Mouse (Mus musculus) liver, embryonic 14.5 days (tissue): ENCODE results near the gene Selenos. TPM values are rescaled to one million over a fixed set of nuclear protein-coding genes. Genes with fewer than 3 reads are reported as not detected.

ENCODE experiments used
- ATAC-seq: fragments of 200-750 bp; cut with Nextera tagmentation; 2 replicates; pipeline ENCODE4 v1.8.0; 2017; ENCODE audit warnings: moderate number of reproducible peaks, mild to moderate bottlenecking, moderate library complexity; ENCODE audit not compliant: insufficient read depth
- DNase-seq, 3 experiments: peaks; one replicate each; pipeline ENCODE4 v3.0.0-alpha.2; 2012 to 2013; ENCODE audit warnings: low read depth in 3 of 3, low spot score in 3 of 3
- H3K27ac ChIP-seq: fragments of 300-500 bp; sonication (generic); 2 replicates; pipeline ENCODE4 v1.5.1; 2014; ENCODE audit warnings: moderate library complexity, mild to moderate bottlenecking, control low read depth, inconsistent platforms
- H3K27me3 ChIP-seq: fragments of 300-500 bp; sonication (generic); 2 replicates; pipeline ENCODE4 v1.6.1; 2014; ENCODE audit warnings: mild to moderate bottlenecking, low read length, moderate library complexity; ENCODE audit not compliant: control insufficient read depth, insufficient read depth
- H3K36me3 ChIP-seq: fragments of 300-500 bp; sonication (generic); replicated peaks from 2 replicates; pipeline ENCODE4 v1.6.1; 2014; ENCODE audit warnings: low read depth; ENCODE audit not compliant: control insufficient read depth, insufficient read depth
- H3K4me1 ChIP-seq, 2 experiments: fragments of 200-500 bp in 1 of 2; fragments of 300-500 bp in 1 of 2; sonication (generic) in 1 of 2; replicated peaks; 2 replicates each; pipeline ENCODE4 v1.6.1; 2012 to 2014; ENCODE audit warnings: antibody characterized with exemption in 1 of 2, inconsistent platforms in 1 of 2, low read length in 1 of 2; ENCODE audit not compliant: control insufficient read depth in 2 of 2, insufficient read depth in 2 of 2
- H3K4me2 ChIP-seq: fragments of 300-500 bp; sonication (generic); 2 replicates; pipeline ENCODE4 v1.6.1; 2014; ENCODE audit warnings: low read depth, mild to moderate bottlenecking, control low read depth, moderate library complexity
- H3K4me3 ChIP-seq, 2 experiments: fragments of 200-500 bp in 1 of 2; fragments of 300-500 bp in 1 of 2; sonication (generic) in 1 of 2; 2 replicates each; pipeline ENCODE4 v1.5.1; 2012 to 2014; ENCODE audit warnings: low read depth in 2 of 2, low read length in 2 of 2, mild to moderate bottlenecking in 2 of 2, control low read depth in 1 of 2, inconsistent platforms in 1 of 2, moderate library complexity in 1 of 2; ENCODE audit not compliant: insufficient read depth in 1 of 2
- H3K9ac ChIP-seq: fragments of 300-500 bp; sonication (generic); replicated peaks from 2 replicates; pipeline ENCODE4 v1.6.1; 2014; ENCODE audit warnings: mild to moderate bottlenecking, control low read depth, moderate library complexity
- H3K9me3 ChIP-seq: fragments of 300-500 bp; sonication (generic); 2 replicates; pipeline ENCODE4 v1.6.1; 2016; ENCODE audit warnings: low read length, mixed read lengths; ENCODE audit not compliant: control insufficient read depth
- CTCF ChIP-seq: IDR thresholded peaks from 2 replicates; pipeline ENCODE4 v1.5.1; 2016; ENCODE audit warnings: antibody characterized with exemption, low read depth, control low read depth
- EP300 ChIP-seq: IDR thresholded peaks from 2 replicates; pipeline ENCODE4 v1.6.1; 2016; ENCODE audit warnings: antibody characterized with exemption, low read depth
- WGBS: fragments of 180-500 bp; shearing (Covaris S2); extraction: QIAGEN DNeasy Blood & Tissue Kit; methylation state at CpG from one replicate; pipeline ENCODE4 v1.1.7; 2014; ENCODE audit not compliant: insufficient replicate concordance; 5-methylcytosine and 5-hydroxymethylcytosine counted together
- polyA plus RNA-seq, 2 experiments: library from polyadenylated mRNA; depleted of rRNA in 1 of 2; stranded (reverse) in 1 of 2; unstranded in 1 of 2; fragments of >200 nt; fragmentation: Nextera tagmentation in 1 of 2; extraction: Ambion mirVana in 1 of 2; gene quantifications; 2 replicates each; pipeline versions ENCODE4 v1.2.1 to v1.2.3; 2012 to 2014

Selenos gene
- polyA plus RNA-seq, 2 experiments = 39.8 to 62.7 TPM

DNA sequence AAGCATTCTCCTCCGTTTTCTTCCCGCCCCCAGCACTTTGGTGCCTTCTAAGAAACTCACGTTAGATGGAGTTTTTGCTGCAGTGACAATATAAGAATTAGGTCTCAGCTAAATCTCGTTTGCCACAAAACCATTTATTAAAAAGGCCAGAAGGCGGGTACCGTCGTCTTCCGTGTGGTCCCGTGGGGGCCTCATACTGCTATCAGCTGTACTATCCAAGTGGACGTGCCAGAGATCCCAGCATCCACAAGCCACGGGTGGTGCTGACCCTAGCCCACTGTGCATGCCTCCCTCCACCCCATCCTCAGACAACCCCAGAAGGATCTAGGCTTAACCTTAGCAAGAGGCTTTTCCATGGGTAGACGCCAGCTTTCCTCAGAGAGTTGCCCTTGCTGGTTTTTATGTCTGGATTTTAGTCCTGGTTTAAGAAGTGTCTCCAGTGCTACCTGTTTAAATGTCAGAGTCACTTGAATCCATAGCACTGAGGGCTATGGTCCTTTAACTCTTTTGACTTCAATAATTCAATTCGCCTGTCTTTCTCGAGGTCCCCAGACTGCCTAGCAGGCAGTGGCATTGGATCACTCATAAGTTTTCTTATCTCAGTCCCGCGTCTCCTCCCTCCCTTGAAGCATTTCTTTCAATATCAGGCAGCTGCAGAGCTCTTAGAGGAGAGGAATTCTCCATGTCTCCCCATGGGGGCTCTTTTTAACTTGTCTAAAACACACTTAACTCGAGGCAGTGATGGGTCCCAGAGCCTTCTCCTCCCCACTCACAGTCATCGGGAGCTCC lies 39.2 kb upstream of the Selenos start:
- DNase-seq (no peak), ATAC-seq (no peak)
- no peak overlapping the region for H3K27ac ChIP-seq
- no peaks in the 10 kb centered on the region for H3K36me3 ChIP-seq
- H3K9me3 ChIP-seq = no peaks in the 10 kb centered on the region
- 60% methylated on average over 18 of the region's 18 CpGs for WGBS
- H3K4me2 ChIP-seq = no peak overlapping the region
- no peaks in the 10 kb centered on the region for H3K27me3 ChIP-seq
- TF ChIP-seq EP300 (no peak), CTCF (no peak)
- H3K4me1 ChIP-seq = no peaks in the 10 kb centered on the region
- no peak overlapping the region for H3K9ac ChIP-seq
- H3K4me3 ChIP-seq = no peak overlapping the region

DNA sequence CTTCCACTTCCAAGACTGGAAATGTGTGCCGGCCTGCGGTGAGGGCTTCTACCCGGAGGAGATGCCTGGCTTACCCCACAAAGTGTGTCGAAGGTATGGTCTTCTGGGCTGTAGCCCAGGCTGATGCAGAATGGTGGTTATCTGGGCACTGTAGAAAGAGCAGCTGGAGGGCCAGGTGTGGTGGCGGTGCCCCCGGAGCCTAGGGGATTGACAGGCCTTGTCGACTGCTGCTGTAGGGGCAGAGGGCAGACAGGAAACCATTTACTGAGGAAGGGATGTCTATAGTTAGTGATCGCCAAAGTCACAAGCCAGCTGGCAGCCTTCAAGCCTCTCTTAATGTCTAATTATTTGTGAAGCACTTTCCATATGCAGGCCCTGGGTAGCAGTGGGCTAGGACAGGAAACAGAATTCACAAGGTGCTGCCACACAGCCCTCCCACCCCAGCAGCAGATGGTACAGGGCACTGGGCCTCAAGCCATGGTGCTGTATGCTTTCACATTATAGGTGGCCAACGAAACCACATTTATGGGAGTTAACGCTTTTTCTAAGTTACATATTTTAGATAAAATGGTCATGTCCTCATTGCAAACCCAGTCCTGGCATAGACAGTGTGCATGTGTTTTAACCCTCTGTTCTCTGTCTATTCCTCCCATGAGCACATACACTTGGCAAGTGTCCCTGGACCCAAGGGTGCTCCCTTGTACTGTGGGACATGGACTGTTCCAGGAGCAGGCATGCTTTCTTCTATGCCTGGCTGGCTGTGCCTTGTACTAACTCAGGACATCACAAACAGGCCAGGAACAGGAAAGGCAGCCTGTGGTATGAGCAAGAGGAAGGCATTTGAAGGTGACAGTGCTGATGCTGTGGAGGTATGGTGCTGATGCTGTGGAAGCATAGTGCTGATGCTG lies 35.6 kb upstream of the Selenos start, which contains the start of gene Gm45213:
TSS of gene Gm45213 (plus strand) at position 51 of the 908 bp plus-strand sequence.
- Histone ChIP-seq H3K36me3 (no peaks in the 10 kb centered on the region), H3K27me3 (no peaks in the 10 kb centered on the region), H3K4me1 (no peaks in the 10 kb centered on the region), H3K9me3 (no peaks in the 10 kb centered on the region), H3K4me2 (no peak within 1 kb of the TSS), H3K9ac (no peak within 1 kb of the TSS), H3K27ac (no peak within 1 kb of the TSS), H3K4me3 (no peak within 1 kb of the TSS)
- 62% methylated on average over 10 of the region's 10 CpGs for WGBS
- no peak for TF ChIP-seq EP300
- ATAC-seq (no peak), DNase-seq (no peak)

DNA sequence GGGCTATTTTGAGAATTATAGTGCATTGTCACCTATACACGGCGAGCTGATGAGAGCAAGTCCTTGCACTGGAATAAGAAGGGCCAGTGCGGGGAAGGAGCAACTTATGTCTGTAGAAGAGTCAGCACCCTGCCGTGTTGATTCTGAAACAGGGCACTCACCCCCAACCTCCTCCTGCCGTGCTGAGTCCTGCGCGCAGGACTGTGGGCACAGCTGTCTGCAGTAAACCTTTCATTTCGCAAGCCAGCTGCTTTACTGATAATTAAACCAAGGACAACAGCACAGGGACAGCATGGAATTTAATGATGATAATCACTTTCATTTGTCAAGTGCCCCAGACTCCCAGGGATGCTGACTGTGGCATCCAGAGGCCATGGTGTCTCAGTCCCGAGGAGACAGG lies 34.8 kb upstream of the Selenos start:
- no peak overlapping the region for H3K4me2 ChIP-seq
- WGBS = 53% methylated on average over 9 of the region's 9 CpGs
- TF ChIP-seq EP300 = no peak
- TF ChIP-seq CTCF = no peak
- no peaks in the 10 kb centered on the region for H3K9me3 ChIP-seq
- H3K36me3 ChIP-seq = no peaks in the 10 kb centered on the region
- H3K27me3 ChIP-seq = no peaks in the 10 kb centered on the region
- no peak for DNase-seq
- no peak overlapping the region for H3K4me3 ChIP-seq
- no peak overlapping the region for H3K27ac ChIP-seq
- no peaks in the 10 kb centered on the region for H3K4me1 ChIP-seq
- no peak for ATAC-seq
- no peak overlapping the region for H3K9ac ChIP-seq

DNA sequence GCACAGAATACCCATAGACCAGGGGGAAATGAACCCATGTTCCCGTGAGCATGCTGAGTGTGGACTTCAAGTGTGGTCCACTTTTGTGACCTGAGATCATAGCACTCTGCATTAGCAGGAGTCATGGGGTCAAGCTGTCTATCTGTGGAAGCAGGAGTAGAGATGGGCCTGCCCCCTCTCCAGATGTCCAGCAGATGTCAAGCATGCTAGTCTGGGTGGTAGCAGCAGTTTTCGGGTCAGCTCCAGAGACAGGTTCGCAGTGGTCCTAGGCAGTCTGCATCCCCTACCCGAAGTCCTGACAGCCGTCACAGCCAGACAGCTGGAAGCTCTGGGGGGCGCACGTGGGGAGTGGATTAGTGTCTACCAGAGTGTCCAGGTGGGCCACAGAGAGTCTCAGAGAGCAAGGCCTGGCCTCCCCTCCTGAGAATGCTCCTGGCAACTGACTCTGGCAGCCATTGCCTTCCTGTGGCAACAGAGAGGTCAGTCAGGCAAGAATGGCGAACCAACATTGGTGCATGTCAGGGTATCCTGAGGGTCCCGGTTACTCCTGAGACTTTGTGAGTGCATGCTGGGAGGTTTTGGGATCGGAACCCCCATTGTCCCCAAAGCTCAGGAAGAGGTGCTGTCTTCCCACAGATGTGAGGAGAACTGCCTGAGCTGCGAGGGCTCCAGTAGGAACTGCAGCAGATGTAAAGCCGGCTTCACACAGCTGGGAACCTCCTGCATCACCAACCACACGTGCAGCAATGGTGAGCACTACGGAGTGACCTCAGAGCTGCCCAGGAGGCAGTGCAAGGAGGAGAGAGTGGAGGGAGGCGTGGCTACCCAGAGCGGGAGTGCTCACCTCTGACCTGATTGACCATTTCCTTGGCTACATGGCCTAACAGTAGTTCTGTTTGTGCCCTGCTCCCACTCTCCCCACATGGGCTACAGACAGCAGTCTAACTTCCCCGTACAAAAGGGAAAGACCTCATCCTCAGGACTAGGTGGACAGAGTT lies 32.2 kb upstream of the Selenos start:
- WGBS = 47% methylated on average over 17 of the region's 17 CpGs
- no peak for DNase-seq

More for the DNA sequence above, 32.2 kb upstream of the Selenos start:
- no peak overlapping the region for H3K9ac ChIP-seq
- ATAC-seq = peak; percentile 43; the same call in 1 of the 2 replicates
- no peaks in the 10 kb centered on the region for H3K4me1 ChIP-seq
- H3K27me3 ChIP-seq = no peaks in the 10 kb centered on the region
- no peak overlapping the region for H3K4me3 ChIP-seq
- no peaks in the 10 kb centered on the region for H3K9me3 ChIP-seq
- no peaks in the 10 kb centered on the region for H3K36me3 ChIP-seq
- H3K27ac ChIP-seq = no peak overlapping the region
- no peak for TF ChIP-seq EP300
- no peak for TF ChIP-seq CTCF
- H3K4me2 ChIP-seq = no peak overlapping the region
